Mouse (Mus musculus) stomach, embryonic 14.5 days (tissue): ENCODE results near the gene Ppp1r12b. TPM values are rescaled to one million over a fixed set of nuclear protein-coding genes. Genes with fewer than 3 reads are reported as not detected.

Source experiments
- ATAC-seq: fragments of 200-750 bp; cut with Nextera tagmentation; 2 replicates; pipeline ENCODE4 v1.8.0; 2017; ENCODE audit warnings: low read depth, moderate TSS enrichment; ENCODE audit not compliant: insufficient number of reproducible peaks, insufficient read depth, low FRiP score
- H3K27ac ChIP-seq: fragments of 300-500 bp; sonication (generic); 2 replicates; pipeline ENCODE4 v1.5.1; 2014; ENCODE audit warnings: mild to moderate bottlenecking, low read length, moderate library complexity, mixed read lengths
- H3K27me3 ChIP-seq: fragments of 300-500 bp; sonication (generic); 2 replicates; pipeline ENCODE4 v1.6.1; 2014; ENCODE audit warnings: low read length, control low read depth, mixed read lengths; ENCODE audit not compliant: control insufficient read depth, insufficient read depth
- H3K36me3 ChIP-seq: fragments of 300-500 bp; sonication (generic); 2 replicates; pipeline ENCODE4 v1.6.1; 2014; ENCODE audit warnings: mild to moderate bottlenecking, control low read depth, low read length, moderate library complexity, mixed read lengths; ENCODE audit not compliant: control insufficient read depth, insufficient read depth
- H3K4me1 ChIP-seq: fragments of 300-500 bp; sonication (generic); 2 replicates; pipeline ENCODE4 v1.6.1; 2014; ENCODE audit warnings: low read length, control low read depth, mixed read lengths; ENCODE audit not compliant: control insufficient read depth, insufficient read depth
- H3K4me2 ChIP-seq: fragments of 300-500 bp; sonication (generic); replicated peaks from 2 replicates; pipeline ENCODE4 v1.6.1; 2014; ENCODE audit warnings: low read depth, low read length, control low read depth
- H3K4me3 ChIP-seq: fragments of 300-500 bp; sonication (generic); 2 replicates; pipeline ENCODE4 v1.5.1; 2014; ENCODE audit warnings: low read depth, low read length, control low read depth
- H3K9ac ChIP-seq: fragments of 300-500 bp; sonication (generic); replicated peaks from 2 replicates; pipeline ENCODE4 v1.6.1; 2014; ENCODE audit warnings: low read depth, mild to moderate bottlenecking, control low read depth, low read length, moderate library complexity, mixed read lengths
- H3K9me3 ChIP-seq: fragments of 300-500 bp; sonication (generic); 2 replicates; pipeline ENCODE4 v1.6.1; 2016; ENCODE audit warnings: low read depth, low read length, control low read depth; ENCODE audit not compliant: control insufficient read depth
- WGBS: fragments of 180-500 bp; shearing (Covaris S2); extraction: QIAGEN DNeasy Blood & Tissue Kit; methylation state at CpG from one replicate; pipeline ENCODE4 v1.1.7; 2014; 5-methylcytosine and 5-hydroxymethylcytosine counted together
- polyA plus RNA-seq: library from polyadenylated mRNA; unstranded; fragments of >200 nt; fragmentation: Nextera tagmentation; extraction: Ambion mirVana; gene quantifications from 2 replicates; pipeline ENCODE4 v1.2.1, GENCODE M21; 2014

Gene Ppp1r12b
- polyA plus RNA-seq, 1 experiment from 2014 or later = 28.9 TPM

DNA sequence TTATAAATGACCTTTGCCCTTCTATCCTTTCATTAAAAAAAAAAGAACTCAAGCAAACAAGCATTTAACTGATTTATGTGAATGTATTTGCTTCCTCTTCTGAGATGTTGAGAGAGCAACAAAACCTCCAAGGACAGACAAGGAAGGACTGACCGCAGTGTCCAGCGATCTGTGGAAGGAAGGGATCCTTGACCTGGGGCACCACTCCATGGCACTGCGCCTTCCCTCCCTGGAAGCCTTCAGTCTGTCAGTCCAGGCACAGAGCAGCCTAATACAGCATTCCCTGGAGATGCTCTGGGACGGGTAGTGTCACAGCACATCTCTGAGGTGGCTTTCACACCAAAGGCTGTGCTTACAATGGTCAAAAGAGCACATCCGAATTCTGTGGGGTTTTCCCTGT lies 172.9 kb downstream of the Ppp1r12b start:
- Histone ChIP-seq H3K4me3 (no peak overlapping the region), H3K4me2 (no peak overlapping the region), H3K9ac (no peak overlapping the region), H3K9me3 (no peaks in the 10 kb centered on the region), H3K27ac (no peak overlapping the region), H3K36me3 (no peaks in the 10 kb centered on the region; the same call in 1 of the 2 replicates), H3K27me3 (no peaks in the 10 kb centered on the region), H3K4me1 (0 out of 2 replicates have a peak, but pooled peaks cover 4% of the 10 kb centered on the region)
- ATAC-seq = no peak
- 87% methylated on average over 5 of the region's 5 CpGs for WGBS

DNA sequence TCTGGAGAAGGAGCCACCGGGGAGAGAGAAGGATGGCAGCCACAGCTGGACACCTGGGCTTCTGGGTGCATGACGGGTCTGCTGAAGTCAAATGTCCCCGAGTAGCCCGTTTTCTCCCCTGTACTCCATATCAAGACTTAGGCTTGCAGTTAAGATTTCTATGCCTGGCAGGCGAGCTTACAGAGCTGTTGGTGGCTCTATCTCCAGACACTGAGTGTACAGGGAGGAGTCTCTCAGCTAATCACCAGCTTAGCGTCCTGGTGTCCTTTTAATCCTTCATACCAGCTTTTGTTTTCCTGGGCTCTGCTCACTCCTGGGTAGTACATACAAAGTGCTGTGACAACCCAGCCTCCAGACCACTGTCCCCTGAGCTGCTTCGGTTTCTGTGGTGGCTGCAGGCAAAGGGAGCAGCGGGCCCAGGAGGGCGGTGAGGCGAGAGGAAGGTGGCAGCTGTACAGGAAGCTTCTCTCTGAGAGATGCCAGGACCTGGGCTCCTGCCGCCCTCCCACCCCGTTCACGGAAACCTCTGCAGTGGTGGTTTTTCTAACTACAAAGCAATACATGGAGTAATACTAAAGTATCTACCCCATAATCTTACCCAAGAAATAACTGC lies 177.7 kb downstream of the Ppp1r12b start:
- Histone ChIP-seq H3K4me1 (peaks cover 27% of the 10 kb centered on the region), H3K9me3 (no peaks in the 10 kb centered on the region), H3K27ac (no peak overlapping the region), H3K4me2 (no peak overlapping the region), H3K4me3 (no peak overlapping the region), H3K36me3 (peaks cover 6% of the 10 kb centered on the region; the same call in 1 of the 2 replicates), H3K27me3 (no peaks in the 10 kb centered on the region), H3K9ac (no peak overlapping the region)
- 78% methylated on average over 13 of the region's 13 CpGs for WGBS
- no peak for ATAC-seq

DNA sequence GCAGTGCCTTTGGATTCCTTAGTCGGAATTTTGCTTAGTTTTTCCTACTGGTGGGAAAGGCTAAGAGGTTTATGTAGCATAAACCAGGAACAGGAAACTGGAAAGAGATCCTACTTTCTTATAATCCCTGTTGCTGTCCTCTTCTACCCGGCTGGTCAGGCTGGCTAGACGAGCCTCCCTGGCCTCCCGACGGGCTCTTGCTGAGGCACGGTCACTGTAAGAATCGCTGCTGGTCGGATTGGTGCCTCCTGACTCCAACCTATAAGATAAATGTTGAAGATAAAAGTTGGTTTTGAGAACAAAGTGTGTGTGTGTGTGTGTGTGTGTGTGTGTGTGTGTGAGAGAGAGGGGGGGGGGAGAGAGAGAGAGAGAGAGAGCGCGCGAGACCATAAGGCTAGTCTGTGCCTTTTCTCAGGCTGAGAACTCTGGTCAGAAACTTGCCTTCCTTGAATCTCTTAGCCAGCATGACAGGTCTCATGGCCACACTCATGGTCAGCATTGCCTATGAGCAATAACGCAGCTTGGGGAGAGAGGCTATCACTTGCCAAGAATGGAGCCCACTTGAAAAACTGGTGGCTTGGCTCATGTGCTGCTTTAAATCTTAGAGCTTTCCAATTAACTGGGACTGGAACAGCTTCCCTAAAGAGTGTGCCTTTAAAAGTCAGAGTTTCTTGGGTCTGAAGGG lies 178.4 kb downstream of the Ppp1r12b start:
- peaks cover 6% of the 10 kb centered on the region; the same call in 1 of the 2 replicates for H3K36me3 ChIP-seq
- H3K9ac ChIP-seq = no peak overlapping the region
- no peaks in the 10 kb centered on the region for H3K9me3 ChIP-seq
- no peak for ATAC-seq
- peaks cover 30% of the 10 kb centered on the region for H3K4me1 ChIP-seq
- no peaks in the 10 kb centered on the region for H3K27me3 ChIP-seq
- no peak overlapping the region for H3K4me3 ChIP-seq
- 72% methylated on average over 12 of the region's 12 CpGs for WGBS
- no peak overlapping the region for H3K4me2 ChIP-seq
- no peak overlapping the region; the same call in 1 of the 2 replicates for H3K27ac ChIP-seq

DNA sequence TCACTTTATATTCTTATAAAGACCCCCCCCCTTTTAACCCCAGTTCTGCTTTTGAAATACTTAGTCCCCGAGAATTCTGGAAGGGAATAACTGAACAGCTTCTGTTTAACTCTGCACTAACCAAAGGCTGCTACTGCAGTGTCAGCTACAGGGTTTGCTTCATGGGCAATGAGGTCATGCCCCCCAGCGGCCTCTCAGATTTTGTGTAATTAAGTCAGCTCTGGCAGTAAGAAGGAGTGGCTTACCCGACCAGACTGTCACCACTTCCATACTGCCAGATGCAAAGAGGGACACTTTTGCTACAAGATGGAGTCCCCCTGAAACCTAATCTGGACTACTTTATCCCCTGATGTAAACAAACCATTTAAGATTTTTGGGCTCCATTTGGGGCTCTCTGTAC lies 180.1 kb downstream of the Ppp1r12b start:
- Histone ChIP-seq H3K9me3 (no peaks in the 10 kb centered on the region), H3K27me3 (no peaks in the 10 kb centered on the region), H3K36me3 (peaks cover 6% of the 10 kb centered on the region; the same call in 1 of the 2 replicates), H3K9ac (no peak overlapping the region), H3K4me2 (no peak overlapping the region), H3K4me1 (peaks cover 41% of the 10 kb centered on the region), H3K4me3 (no peak overlapping the region), H3K27ac (peak overlapping the region; percentile 97)
- ATAC-seq = no peak
- 24% methylated on average over 3 of the region's 3 CpGs for WGBS

DNA sequence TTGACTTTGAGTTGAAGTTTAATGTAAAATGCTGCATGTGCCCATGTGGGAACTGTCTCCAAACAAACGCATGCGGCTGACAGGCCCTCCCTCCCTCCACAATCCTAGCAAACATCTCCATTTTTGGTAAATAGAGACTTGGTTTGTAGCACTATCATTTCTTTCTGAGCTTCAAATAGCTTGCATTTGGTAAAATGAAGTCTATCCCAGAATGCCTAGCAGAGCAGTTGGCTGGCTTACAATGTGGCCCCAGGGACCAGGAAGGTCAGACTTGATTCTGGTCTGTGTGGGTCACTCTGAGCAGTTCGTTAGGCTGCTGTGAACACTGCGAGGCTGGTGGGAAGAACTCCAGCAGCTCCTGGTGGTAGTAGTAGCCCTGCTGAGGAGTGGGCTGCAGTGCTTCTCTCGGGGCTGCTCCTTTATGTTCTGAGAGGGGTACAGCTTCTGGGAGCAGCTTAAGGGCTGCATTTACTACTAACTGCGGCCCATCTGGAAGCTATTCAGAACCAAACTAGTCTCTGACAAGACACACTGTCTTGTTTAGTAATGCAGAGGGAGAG lies 180.9 kb downstream of the Ppp1r12b start:
- 32% methylated on average over 6 of the region's 6 CpGs for WGBS
- Histone ChIP-seq H3K4me1 (peaks cover 42% of the 10 kb centered on the region), H3K9ac (no peak overlapping the region), H3K27ac (peak overlapping the region; percentile 97), H3K9me3 (no peaks in the 10 kb centered on the region), H3K27me3 (no peaks in the 10 kb centered on the region), H3K36me3 (peaks cover 6% of the 10 kb centered on the region; the same call in 1 of the 2 replicates), H3K4me2 (no peak overlapping the region), H3K4me3 (no peak overlapping the region)
- ATAC-seq = no peak

DNA sequence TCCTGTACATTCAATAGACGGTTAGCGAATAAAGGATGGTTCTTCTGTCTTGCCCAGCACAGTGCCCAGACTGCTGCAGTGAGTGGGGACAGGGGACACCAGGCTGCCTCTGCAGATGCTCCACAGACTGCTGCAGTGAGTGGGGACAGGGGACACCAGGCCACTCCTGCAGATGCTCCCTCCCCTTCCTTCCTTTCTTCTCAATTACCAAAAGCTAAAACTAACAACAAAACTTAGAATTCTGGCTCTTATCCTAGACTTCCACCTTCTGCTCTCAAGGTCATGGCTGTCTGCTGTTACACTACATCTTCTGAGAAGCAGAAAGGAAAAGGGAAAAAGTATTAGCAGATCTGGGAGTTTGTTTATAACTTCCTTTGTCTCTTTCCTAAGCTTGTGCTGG lies 181.5 kb downstream of the Ppp1r12b start:
- Histone ChIP-seq H3K9me3 (no peaks in the 10 kb centered on the region), H3K4me2 (no peak overlapping the region), H3K4me3 (no peak overlapping the region), H3K36me3 (peaks cover 6% of the 10 kb centered on the region; the same call in 1 of the 2 replicates), H3K27ac (peak overlapping the region; percentile 97), H3K9ac (no peak overlapping the region), H3K27me3 (no peaks in the 10 kb centered on the region), H3K4me1 (peaks cover 42% of the 10 kb centered on the region)
- no peak for ATAC-seq
- 54% methylated on average over 2 of the region's 2 CpGs for WGBS

DNA sequence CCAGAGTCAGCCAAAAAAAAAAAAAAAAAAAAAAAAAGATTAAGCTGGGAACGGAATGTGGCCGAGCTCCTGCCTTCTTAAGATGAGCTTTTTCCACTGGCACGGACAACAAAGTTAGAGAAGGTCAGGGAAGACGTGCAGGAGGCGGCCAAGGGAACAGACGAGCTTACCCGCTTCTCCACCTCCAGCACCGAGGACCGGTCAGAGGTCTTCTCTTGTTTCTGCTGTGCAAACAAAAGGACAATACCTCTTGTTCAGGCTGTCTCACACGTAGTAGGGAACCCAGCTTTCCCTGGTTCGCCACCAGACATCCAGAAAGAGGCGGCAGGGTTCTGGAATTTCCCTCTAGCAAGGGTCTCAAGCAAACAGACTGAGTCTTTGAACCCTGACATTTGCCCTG lies 182.5 kb downstream of the Ppp1r12b start:
- Histone ChIP-seq H3K27ac (peak overlapping the region; percentile 97), H3K9ac (no peak overlapping the region), H3K27me3 (no peaks in the 10 kb centered on the region), H3K4me2 (no peak overlapping the region), H3K36me3 (peaks cover 6% of the 10 kb centered on the region; the same call in 1 of the 2 replicates), H3K4me3 (no peak overlapping the region), H3K9me3 (no peaks in the 10 kb centered on the region), H3K4me1 (peaks cover 42% of the 10 kb centered on the region)
- ATAC-seq = no peak
- WGBS = 54% methylated on average over 12 of the region's 12 CpGs

DNA sequence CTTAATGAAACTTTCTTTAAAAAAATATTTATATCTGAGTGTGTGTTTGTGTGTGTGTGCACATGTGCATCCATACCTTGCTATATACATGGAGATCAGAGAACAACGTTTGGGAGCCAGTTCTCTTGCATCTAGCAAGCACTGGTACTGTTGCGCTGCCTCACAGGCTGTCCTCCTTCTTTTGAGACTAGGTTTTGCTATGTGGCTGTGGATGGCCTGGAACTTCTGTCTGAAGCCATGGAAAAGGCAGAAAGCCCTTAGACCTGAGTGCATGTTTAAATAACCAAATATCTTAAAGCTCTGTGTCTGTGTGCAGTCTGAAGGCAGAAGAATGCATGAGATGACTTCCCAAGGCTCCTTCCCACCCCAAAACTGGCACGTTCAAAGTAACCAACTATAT lies 182.9 kb downstream of the Ppp1r12b start:
- H3K4me1 ChIP-seq = peaks cover 42% of the 10 kb centered on the region
- no peak for ATAC-seq
- no peak overlapping the region for H3K4me2 ChIP-seq
- H3K4me3 ChIP-seq = no peak overlapping the region
- 75% methylated on average over 3 of the region's 3 CpGs for WGBS
- H3K36me3 ChIP-seq = peaks cover 9% of the 10 kb centered on the region; the same call in 1 of the 2 replicates
- no peaks in the 10 kb centered on the region for H3K9me3 ChIP-seq
- H3K27me3 ChIP-seq = no peaks in the 10 kb centered on the region
- H3K27ac ChIP-seq = 0 out of 2 replicates have a peak overlapping the region, but pooled peaks have one; percentile 97
- no peak overlapping the region for H3K9ac ChIP-seq
